Mouse (Mus musculus): Measurements from ENCODE around the gene 7530416G11Rik. TPM values are rescaled to one million over a fixed set of nuclear protein-coding genes. Genes with fewer than 3 reads are reported as not detected.
A peak's percentile ranks its signal among the peaks of the same experiment; 100 is the strongest.

Gene 7530416G11Rik
- polyA plus RNA-seq, 1 experiment from 2014 or later = not detected

DNA sequence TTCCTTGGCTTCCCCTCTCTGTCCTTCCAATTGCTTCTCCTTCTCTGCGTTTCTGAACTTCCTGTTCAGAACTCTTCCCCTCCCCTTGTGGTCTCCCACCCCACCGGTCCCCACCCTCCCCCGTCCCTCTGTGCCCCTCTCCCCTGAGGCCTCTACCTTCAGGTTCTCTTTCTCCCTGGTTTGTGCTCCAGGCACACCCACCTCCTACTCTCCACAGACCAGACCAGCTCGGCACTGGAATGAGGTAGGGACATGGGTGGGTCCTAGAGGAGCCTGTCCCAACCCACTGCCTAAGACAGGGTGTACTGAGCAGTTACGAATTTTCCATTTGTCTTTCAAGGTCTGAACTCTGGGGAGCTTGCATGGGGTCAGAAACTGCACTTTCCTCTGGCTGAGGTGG lies 23.1 kb downstream of the 7530416G11Rik start:
- H3K9ac ChIP-seq = no peak overlapping the region
- 27% methylated on average over 5 of the region's 5 CpGs for WGBS (ENCODE audit: insufficient replicate concordance)

DNA sequence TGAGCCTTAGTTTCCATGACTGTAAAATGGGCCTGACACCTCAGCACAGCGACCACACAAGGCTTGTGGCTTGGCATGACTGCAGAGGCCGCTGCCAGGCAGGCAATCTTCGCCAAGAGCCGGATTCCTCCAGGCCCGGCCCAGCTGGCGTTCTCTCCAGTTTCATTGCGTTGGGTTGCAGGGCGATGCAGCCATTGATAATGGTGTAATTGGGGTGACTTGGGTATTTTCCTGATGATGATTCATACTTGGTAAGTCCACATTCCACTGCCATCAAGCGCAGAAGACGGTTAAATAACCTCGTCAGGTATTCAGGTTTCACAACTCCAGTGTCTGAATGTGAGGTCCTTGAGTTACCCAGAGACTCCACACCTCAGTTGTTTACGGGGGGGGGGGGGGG lies 23.7 kb downstream of the 7530416G11Rik start:
- Histone ChIP-seq H3K4me2 (no peak overlapping the region), H3K9me3 (replicated peaks) (no peaks in the 10 kb centered on the region), H3K27ac (no peak overlapping the region), H3K9ac (no peak overlapping the region), H3K36me3 (no peaks in the 10 kb centered on the region), H3K4me1 (replicated peaks) (no peaks in the 10 kb centered on the region), H3K4me3 (replicated peaks) (no peak overlapping the region), H3K27me3 (no peaks in the 10 kb centered on the region)
- ATAC-seq (ENCODE audit: low read depth) (no peak), DNase-seq (no peak)
- 73% methylated on average over 12 of the region's 12 CpGs for WGBS (ENCODE audit: insufficient replicate concordance)

More for the DNA sequence above, 23.1 kb downstream of the 7530416G11Rik start:
- DNase-seq (no peak), ATAC-seq (ENCODE audit: low read depth) (no peak)
- no peaks in the 10 kb centered on the region for H3K9me3 ChIP-seq (replicated peaks)
- H3K36me3 ChIP-seq = no peaks in the 10 kb centered on the region
- H3K4me1 ChIP-seq (replicated peaks) = no peaks in the 10 kb centered on the region
- no peak overlapping the region for H3K27ac ChIP-seq
- no peak overlapping the region for H3K4me3 ChIP-seq (replicated peaks)
- H3K27me3 ChIP-seq = no peaks in the 10 kb centered on the region
- H3K4me2 ChIP-seq = no peak overlapping the region

DNA sequence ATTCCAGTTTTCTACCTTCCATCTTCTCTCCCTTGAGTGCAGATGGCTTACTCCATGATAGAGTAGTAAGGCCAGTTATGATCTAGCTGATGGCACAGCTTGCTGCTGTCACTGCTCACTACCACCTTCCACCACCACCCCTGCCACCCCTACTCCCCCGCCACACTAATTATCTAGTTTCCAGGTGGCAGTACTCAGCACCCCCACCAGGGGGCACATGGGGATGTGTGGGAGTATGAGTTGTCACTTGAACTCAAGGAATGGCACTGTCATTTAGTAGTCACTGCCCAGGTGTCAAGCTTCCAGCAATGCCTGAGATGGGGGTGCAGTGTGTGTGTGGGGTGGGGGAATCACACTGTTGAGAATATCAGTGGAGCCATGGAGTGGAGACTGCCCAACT lies 25.4 kb downstream of the 7530416G11Rik start:
- DNase-seq (peak; percentile 9), ATAC-seq (ENCODE audit: low read depth) (no peak)

DNA sequence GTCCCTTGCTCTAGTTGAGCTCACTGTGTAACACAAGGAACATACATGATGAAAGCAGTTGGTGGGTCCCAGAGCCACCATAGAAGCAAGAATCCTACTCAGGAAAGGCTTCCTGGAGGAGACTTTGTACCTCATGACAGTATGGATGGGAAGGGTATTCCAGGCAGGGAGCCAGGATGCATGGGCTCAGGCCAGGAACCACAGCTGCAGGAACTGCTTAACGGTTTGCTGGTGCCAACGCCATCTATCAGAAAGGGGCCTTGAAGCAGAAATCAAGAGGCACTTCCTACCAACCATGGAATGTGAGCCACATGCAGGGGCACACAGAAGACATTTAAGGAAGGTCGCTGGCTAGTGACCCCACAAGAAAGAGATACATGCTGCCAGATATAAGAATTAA lies 28.3 kb downstream of the 7530416G11Rik start:
- no peaks in the 10 kb centered on the region for H3K27me3 ChIP-seq
- no peaks in the 10 kb centered on the region for H3K36me3 ChIP-seq
- no peak overlapping the region for H3K9ac ChIP-seq
- DNase-seq (no peak), ATAC-seq (ENCODE audit: low read depth) (no peak)
- no peak overlapping the region for H3K4me3 ChIP-seq (replicated peaks)
- H3K4me1 ChIP-seq (replicated peaks) = no peaks in the 10 kb centered on the region
- no peaks in the 10 kb centered on the region for H3K9me3 ChIP-seq (replicated peaks)
- H3K27ac ChIP-seq = no peak overlapping the region
- 59% methylated on average over 3 of the region's 3 CpGs for WGBS (ENCODE audit: insufficient replicate concordance)
- no peak overlapping the region for H3K4me2 ChIP-seq

More for the DNA sequence above, 25.4 kb downstream of the 7530416G11Rik start:
- 11% methylated on average over 1 of the region's 1 CpGs for WGBS (ENCODE audit: insufficient replicate concordance)
- no peaks in the 10 kb centered on the region for H3K4me1 ChIP-seq (replicated peaks)
- H3K9ac ChIP-seq = no peak overlapping the region
- H3K9me3 ChIP-seq (replicated peaks) = no peaks in the 10 kb centered on the region
- H3K4me2 ChIP-seq = no peak overlapping the region
- no peaks in the 10 kb centered on the region for H3K36me3 ChIP-seq
- no peaks in the 10 kb centered on the region for H3K27me3 ChIP-seq
- H3K27ac ChIP-seq = no peak overlapping the region
- H3K4me3 ChIP-seq (replicated peaks) = no peak overlapping the region

DNA sequence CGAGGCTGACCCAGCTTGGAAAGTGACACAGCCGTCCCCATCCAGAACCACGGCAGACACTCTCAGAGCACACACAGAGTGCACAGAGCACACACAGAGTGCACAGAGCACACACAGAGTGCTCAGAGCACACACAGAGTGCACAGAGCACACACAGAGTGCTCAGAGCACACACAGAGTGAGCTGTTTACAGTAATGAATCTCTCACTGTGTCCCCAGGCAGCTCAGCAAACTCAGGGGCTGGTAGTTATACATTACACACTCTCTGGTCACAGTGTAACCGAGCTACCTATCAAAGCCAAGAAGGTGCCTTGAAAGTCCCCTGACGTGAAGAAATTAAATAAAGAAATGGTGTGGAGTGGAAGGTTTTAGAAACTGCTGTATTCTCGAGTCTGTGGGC lies 33.6 kb downstream of the 7530416G11Rik start:
- H3K4me1 ChIP-seq (replicated peaks) = 0 out of 2 replicates have a peak, but pooled peaks cover 2% of the 10 kb centered on the region
- H3K9ac ChIP-seq = no peak overlapping the region
- H3K4me2 ChIP-seq = no peak overlapping the region
- ATAC-seq (ENCODE audit: low read depth) (peak; percentile 70), DNase-seq (no peak)
- H3K9me3 ChIP-seq (replicated peaks) = no peaks in the 10 kb centered on the region
- peak overlapping the region; percentile 10; the same call in 1 of the 2 replicates for H3K27ac ChIP-seq
- H3K36me3 ChIP-seq = peaks cover 13% of the 10 kb centered on the region; the same call in 1 of the 2 replicates
- WGBS (ENCODE audit: insufficient replicate concordance) = 64% methylated on average over 6 of the region's 6 CpGs
- H3K4me3 ChIP-seq (replicated peaks) = no peak overlapping the region
- H3K27me3 ChIP-seq = no peaks in the 10 kb centered on the region

DNA sequence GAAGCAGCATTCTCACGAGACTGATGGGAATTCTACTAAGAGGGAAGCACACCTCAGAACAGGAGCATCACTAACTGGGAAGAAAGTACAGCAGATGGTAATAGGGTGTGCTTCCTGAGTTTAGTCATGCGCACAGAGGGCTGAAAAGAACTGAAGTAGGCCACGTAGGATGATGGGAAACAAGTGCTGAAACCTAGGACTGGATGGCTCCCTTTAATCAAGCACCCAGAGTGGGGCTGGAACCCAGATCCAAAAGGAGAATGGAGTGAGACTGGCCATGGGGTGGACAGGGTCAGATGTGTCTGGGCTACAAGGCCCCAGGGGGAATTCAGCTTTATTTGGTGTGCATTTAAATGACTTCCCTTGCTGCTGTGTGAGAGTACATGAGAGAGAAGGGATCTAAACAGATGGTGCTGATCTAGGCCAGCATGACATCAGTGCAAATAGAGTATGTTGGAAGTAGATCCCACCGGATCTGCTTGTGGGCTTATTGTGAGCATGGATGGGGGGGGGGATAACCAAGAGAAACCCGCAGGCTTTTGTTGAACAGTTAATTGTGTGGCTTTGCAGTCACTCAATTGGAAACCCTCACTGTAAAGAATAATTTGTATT lies 36.5 kb downstream of the 7530416G11Rik start:
- peaks cover 33% of the 10 kb centered on the region for H3K36me3 ChIP-seq
- 79% methylated on average over 5 of the region's 5 CpGs for WGBS (ENCODE audit: insufficient replicate concordance)
- no peak for ATAC-seq (ENCODE audit: low read depth)

DNA sequence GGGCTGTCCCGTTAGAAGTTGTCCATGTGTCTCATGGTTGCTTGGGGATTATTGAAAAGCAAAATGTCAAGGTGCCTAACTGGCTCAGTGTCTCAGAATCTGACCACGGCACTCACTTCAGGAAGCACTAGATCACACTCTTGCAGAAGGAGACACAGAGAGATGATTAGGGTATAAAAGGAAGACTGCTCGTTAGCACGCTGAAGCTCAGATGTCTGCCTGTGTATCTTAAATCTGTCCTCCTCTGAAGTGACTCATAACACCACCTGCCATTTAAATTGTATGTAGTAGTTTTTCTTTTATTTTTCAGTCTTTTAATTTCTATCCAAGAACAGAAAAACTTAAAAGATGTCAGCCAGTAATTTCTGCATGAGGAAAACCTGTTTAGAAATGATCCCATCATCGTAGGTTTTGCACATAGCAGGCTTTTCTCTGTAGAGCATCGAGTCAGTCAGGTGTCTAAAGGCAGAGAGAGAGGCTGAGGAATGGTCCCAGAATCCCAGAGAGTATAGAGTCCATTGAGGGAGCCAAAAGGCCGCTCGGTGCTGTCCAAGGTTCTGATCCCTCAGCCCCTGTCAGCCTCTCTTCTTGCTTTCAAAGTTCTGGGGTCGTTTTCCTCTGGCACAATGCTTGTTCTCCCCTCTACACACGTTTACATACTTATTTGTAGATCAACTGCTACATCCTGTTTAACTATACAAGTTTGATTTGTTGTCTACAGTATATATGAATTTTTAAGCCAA lies 38.0 kb downstream of the 7530416G11Rik start:
- no peak overlapping the region for H3K9ac ChIP-seq
- H3K36me3 ChIP-seq = peaks cover 33% of the 10 kb centered on the region
- H3K4me2 ChIP-seq = no peak overlapping the region
- ATAC-seq (ENCODE audit: low read depth) (no peak), DNase-seq (no peak)
- 57% methylated on average over 10 of the region's 10 CpGs for WGBS (ENCODE audit: insufficient replicate concordance)
- no peak overlapping the region for H3K4me3 ChIP-seq (replicated peaks)
- no peak overlapping the region for H3K27ac ChIP-seq
- 0 out of 2 replicates have a peak, but pooled peaks cover 2% of the 10 kb centered on the region for H3K4me1 ChIP-seq (replicated peaks)
- no peaks in the 10 kb centered on the region for H3K27me3 ChIP-seq
- H3K9me3 ChIP-seq (replicated peaks) = no peaks in the 10 kb centered on the region

More for the DNA sequence above, 36.5 kb downstream of the 7530416G11Rik start:
- Histone ChIP-seq H3K9me3 (replicated peaks) (no peaks in the 10 kb centered on the region), H3K9ac (no peak overlapping the region), H3K4me1 (replicated peaks) (0 out of 2 replicates have a peak, but pooled peaks cover 2% of the 10 kb centered on the region), H3K4me2 (no peak overlapping the region), H3K4me3 (replicated peaks) (no peak overlapping the region), H3K27me3 (no peaks in the 10 kb centered on the region), H3K27ac (no peak overlapping the region)
- DNase-seq = no peak

DNA sequence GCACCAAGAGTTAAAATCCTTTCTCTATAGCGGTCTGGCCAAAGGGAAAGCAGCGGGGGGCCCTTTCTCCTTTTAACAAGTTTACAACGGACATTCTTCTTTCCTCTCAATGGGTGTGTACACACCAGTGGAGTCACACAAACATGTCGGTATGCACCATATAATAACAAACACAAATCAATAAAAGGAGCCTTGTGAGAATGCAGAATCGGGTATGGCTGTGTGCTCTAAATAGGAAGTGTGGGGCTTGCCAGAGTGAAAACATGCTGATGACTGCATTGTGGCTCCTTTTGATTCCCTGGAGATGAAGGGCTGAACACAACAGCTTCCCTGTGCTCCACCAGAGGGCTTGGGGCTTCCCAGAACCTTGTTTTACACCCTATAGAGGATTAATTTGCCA lies 38.8 kb downstream of the 7530416G11Rik start:
- Histone ChIP-seq H3K27me3 (no peaks in the 10 kb centered on the region), H3K9me3 (replicated peaks) (no peaks in the 10 kb centered on the region), H3K4me1 (replicated peaks) (0 out of 2 replicates have a peak, but pooled peaks cover 2% of the 10 kb centered on the region), H3K9ac (no peak overlapping the region), H3K4me3 (replicated peaks) (no peak overlapping the region), H3K4me2 (no peak overlapping the region), H3K36me3 (peaks cover 33% of the 10 kb centered on the region), H3K27ac (no peak overlapping the region)
- 59% methylated on average over 5 of the region's 5 CpGs for WGBS (ENCODE audit: insufficient replicate concordance)
- DNase-seq (no peak), ATAC-seq (ENCODE audit: low read depth) (no peak)

DNA sequence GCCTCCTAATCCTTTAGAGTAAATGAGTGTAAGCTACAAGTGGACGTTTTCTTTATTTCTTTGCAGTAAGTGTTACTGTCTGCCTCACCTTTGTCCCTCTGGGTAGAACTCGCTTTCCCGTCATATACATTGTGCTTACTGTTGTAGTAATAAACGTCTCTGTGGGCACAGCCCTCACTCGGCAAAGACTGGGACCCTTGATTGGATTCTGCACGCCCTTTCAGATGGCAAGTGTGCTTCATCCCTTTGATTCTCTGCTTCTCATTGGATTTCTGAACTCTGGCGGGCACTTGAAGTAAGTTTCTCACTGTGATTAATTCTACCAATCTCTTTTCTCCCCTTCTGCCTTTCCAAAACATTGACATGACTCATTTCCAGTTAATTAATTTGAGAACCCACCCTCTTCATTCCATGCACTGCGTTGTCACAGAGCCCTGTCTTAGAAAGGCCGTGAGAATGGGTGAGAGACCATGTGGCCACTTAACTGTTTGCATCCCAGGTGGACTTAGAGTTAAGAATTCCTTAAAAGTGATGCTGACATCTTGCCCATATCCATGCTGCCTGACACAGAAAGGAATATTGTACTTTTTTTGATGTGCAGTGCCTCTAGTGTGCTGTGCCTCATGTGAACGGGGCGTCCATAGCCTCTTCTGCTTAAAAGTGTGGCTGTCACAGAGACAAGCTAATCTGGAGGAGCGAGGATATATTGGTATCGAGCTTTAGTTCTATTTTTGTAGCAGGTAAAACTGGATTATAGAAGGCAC lies 39.8 kb downstream of the 7530416G11Rik start:
- H3K9ac ChIP-seq = no peak overlapping the region
- no peak overlapping the region for H3K27ac ChIP-seq
- H3K4me3 ChIP-seq (replicated peaks) = no peak overlapping the region
- no peaks in the 10 kb centered on the region for H3K27me3 ChIP-seq
- DNase-seq = no peak
- no peaks in the 10 kb centered on the region for H3K9me3 ChIP-seq (replicated peaks)
- 78% methylated on average over 13 of the region's 13 CpGs for WGBS (ENCODE audit: insufficient replicate concordance)
- no peak for ATAC-seq (ENCODE audit: low read depth)
- H3K4me1 ChIP-seq (replicated peaks) = no peaks in the 10 kb centered on the region
- H3K36me3 ChIP-seq = peaks cover 30% of the 10 kb centered on the region
- no peak overlapping the region for H3K4me2 ChIP-seq

DNA sequence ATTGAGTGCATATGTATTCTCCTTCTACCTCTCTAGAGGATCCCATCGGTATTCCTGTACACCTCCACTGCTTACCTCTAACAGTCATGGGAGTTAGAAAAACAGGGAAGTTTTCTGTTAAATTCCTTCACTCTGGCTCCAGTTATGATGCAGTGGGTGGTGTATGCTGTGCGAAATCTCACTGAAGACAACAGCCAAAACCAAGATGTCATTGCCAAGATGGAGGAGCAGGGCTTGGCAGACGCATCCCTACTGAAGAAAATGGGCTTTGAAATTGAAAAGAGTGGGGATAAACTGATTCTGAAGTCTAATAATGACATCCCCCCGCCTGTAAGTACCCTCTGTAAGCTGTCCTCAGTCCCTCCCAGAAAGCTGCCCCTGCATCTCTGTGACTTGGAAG lies 40.9 kb downstream of the 7530416G11Rik start:
- H3K4me1 ChIP-seq (replicated peaks) = no peaks in the 10 kb centered on the region
- no peak overlapping the region for H3K4me3 ChIP-seq (replicated peaks)
- H3K27me3 ChIP-seq = no peaks in the 10 kb centered on the region
- no peak overlapping the region for H3K27ac ChIP-seq
- H3K9me3 ChIP-seq (replicated peaks) = no peaks in the 10 kb centered on the region
- H3K9ac ChIP-seq = no peak overlapping the region
- ATAC-seq (ENCODE audit: low read depth) (no peak), DNase-seq (no peak)
- peaks cover 32% of the 10 kb centered on the region for H3K36me3 ChIP-seq
- 71% methylated on average over 4 of the region's 4 CpGs for WGBS (ENCODE audit: insufficient replicate concordance)
- no peak overlapping the region for H3K4me2 ChIP-seq

DNA sequence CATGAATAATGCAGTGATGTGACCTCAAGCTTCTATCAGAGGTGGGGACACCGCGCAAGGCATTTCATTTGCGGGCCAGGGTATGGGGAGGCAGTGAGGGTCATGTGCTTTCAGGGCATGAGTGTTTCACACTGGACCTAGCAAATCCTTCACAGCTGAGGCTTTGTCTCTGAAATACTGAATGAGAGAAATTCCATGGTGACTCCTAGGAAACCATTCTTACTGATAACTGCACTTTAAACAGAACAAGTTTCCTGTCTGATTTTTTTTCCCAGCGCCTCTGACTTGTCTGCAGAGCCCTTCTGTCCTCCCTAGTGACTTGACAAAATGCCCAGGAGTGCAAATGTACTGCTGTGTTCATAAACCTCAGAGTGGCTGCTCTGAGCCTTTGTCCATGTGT lies 41.5 kb downstream of the 7530416G11Rik start:
- Histone ChIP-seq H3K27ac (no peak overlapping the region), H3K9me3 (replicated peaks) (no peaks in the 10 kb centered on the region), H3K4me2 (no peak overlapping the region), H3K36me3 (peaks cover 32% of the 10 kb centered on the region), H3K4me1 (replicated peaks) (no peaks in the 10 kb centered on the region), H3K27me3 (no peaks in the 10 kb centered on the region), H3K4me3 (replicated peaks) (no peak overlapping the region), H3K9ac (no peak overlapping the region)
- 73% methylated on average over 4 of the region's 4 CpGs for WGBS (ENCODE audit: insufficient replicate concordance)
- DNase-seq (no peak), ATAC-seq (ENCODE audit: low read depth) (no peak)
